Mouse (Mus musculus) embryonic facial prominence, embryonic 12.5 days (tissue): ENCODE data around the gene D10Wsu102e. TPM values are rescaled to one million over a fixed set of nuclear protein-coding genes. Genes with fewer than 3 reads are reported as not detected.
"Not testable (repeated sequence)": the region's sequence is repeated elsewhere in the genome, so short reads cannot be mapped to it uniquely, and the experiment has no call there.

Experiments
- ATAC-seq: fragments of 200-750 bp; cut with Nextera tagmentation; 2 replicates; pipeline ENCODE4 v1.8.0; 2017; ENCODE audit not compliant: insufficient number of reproducible peaks, insufficient read depth, low FRiP score, low TSS enrichment
- H3K27ac ChIP-seq: fragments of 300-500 bp; sonication (generic); 2 replicates; pipeline ENCODE4 v1.5.1; 2016; ENCODE audit warnings: mild to moderate bottlenecking
- H3K27me3 ChIP-seq: fragments of 300-500 bp; sonication (generic); 2 replicates; pipeline ENCODE4 v1.6.1; 2016; ENCODE audit warnings: mild to moderate bottlenecking, moderate library complexity
- H3K36me3 ChIP-seq: fragments of 300-500 bp; sonication (generic); 2 replicates; pipeline ENCODE4 v1.6.1; 2016; ENCODE audit warnings: mild to moderate bottlenecking
- H3K4me1 ChIP-seq: fragments of 300-500 bp; sonication (generic); 2 replicates; pipeline ENCODE4 v1.6.1; 2016
- H3K4me2 ChIP-seq: fragments of 300-500 bp; sonication (generic); replicated peaks from 2 replicates; pipeline ENCODE4 v1.6.1; 2016; ENCODE audit warnings: mild to moderate bottlenecking, moderate library complexity
- H3K4me3 ChIP-seq: fragments of 300-500 bp; sonication (generic); 2 replicates; pipeline ENCODE4 v1.5.1; 2016; ENCODE audit warnings: mild to moderate bottlenecking
- H3K9ac ChIP-seq: fragments of 300-500 bp; sonication (generic); 2 replicates; pipeline ENCODE4 v1.6.1; 2016; ENCODE audit warnings: mild to moderate bottlenecking, moderate library complexity
- H3K9me3 ChIP-seq: fragments of 300-500 bp; sonication (generic); 2 replicates; pipeline ENCODE4 v1.6.1; 2016; ENCODE audit warnings: mild to moderate bottlenecking, moderate library complexity
- WGBS: fragments of 180-500 bp; shearing (Covaris S2); methylation state at CpG from one replicate; pipeline ENCODE4 v1.1.7; 2016; 5-methylcytosine and 5-hydroxymethylcytosine counted together
- polyA plus RNA-seq: library from polyadenylated mRNA; unstranded; fragments of >200 nt; fragmentation: Nextera tagmentation; extraction: Ambion mirVana; gene quantifications from 2 replicates; pipeline ENCODE4 v1.2.1, GENCODE M21; 2016

Gene D10Wsu102e
- polyA plus RNA-seq, 1 experiment from 2014 or later: 0.96 TPM

DNA sequence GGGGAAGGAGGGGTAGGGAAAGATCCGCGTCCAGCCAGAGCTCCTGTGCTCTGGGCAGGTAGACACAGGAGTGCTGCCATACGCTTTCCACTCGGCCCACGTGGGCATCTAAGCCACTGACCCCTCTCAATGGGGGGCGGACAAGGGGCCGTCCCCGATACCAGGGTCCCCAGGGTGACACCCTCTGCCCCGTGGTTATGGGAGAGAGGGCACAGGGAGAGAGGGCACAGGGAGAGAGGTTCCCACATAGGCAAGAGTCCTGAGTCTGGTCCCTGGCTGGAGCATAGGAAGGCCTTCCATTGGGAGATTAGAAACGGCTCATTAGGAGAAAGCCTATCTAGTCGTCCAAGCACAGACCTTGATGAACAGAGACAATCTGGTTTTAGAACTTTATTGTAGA lies 45.7 kb downstream of the D10Wsu102e start:
- no peak overlapping the region for H3K4me2 ChIP-seq
- H3K4me1 ChIP-seq: no peaks in the 10 kb centered on the region
- WGBS: 94% methylated on average over 11 of the region's 11 CpGs
- ATAC-seq: no peak
- H3K4me3 ChIP-seq: no peak overlapping the region
- H3K36me3 ChIP-seq: 0 out of 2 replicates have a peak, but pooled peaks cover 8% of the 10 kb centered on the region
- H3K27ac ChIP-seq: no peak overlapping the region
- no peaks in the 10 kb centered on the region for H3K27me3 ChIP-seq
- H3K9me3 ChIP-seq: peaks cover 6% of the 10 kb centered on the region; the same call in 1 of the 2 replicates
- H3K9ac ChIP-seq: no peak overlapping the region

DNA sequence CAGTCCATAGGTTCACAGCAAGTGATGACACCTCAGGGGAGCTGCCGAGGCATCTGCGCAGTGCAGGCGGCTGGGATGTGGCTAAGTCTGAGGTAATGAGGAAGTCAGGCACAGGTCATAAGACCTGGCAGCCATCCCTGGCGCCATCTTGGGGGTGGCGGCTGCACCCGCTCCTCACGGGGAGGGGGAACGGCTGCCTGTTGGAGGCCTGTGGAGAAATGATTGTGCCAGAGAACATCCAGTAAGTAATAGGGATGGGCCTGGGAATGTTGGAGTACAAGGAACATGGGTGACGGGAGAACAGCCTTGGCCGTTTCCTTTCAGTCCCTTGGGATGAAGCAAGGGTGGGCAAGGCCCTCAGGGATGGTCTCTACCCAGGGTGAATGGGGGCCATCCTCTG lies 47.1 kb downstream of the D10Wsu102e start:
- no peak for ATAC-seq
- peaks cover 12% of the 10 kb centered on the region; the same call in 1 of the 2 replicates for H3K36me3 ChIP-seq
- 93% methylated on average over 10 of the region's 10 CpGs for whole genome bisulfite sequencing
- no peaks in the 10 kb centered on the region for H3K27me3 ChIP-seq
- H3K4me3 ChIP-seq: no peak overlapping the region
- peaks cover 6% of the 10 kb centered on the region; the same call in 1 of the 2 replicates for H3K9me3 ChIP-seq
- no peak overlapping the region for H3K27ac ChIP-seq
- H3K4me2 ChIP-seq: no peak overlapping the region
- H3K4me1 ChIP-seq: no peaks in the 10 kb centered on the region
- H3K9ac ChIP-seq: no peak overlapping the region

DNA sequence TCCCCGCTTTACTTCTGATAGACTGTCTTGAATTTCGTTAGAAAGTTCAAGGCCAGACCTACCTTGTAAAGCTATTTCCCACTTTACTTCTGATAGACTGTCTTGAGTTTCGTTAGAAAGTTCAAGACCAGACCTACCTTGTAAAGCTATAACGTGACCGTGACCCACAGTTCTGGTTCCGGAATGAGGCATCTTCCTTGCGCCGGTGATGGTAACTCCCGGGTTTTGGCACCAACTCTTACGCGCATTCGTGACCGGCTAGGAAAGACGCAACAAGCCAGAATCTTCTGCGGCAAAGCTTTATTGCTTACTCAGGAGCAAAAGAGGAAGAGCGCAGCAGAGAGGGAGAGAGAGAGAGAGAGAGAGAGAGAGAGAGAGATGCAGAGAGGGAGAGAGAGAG lies 58.4 kb downstream of the D10Wsu102e start:
- not testable (repeated sequence) for H3K4me2 ChIP-seq, H3K9me3 ChIP-seq, H3K36me3 ChIP-seq, H3K9ac ChIP-seq, ATAC-seq, H3K27me3 ChIP-seq, H3K4me1 ChIP-seq, H3K27ac ChIP-seq, H3K4me3 ChIP-seq
- WGBS: 96% methylated on average over 16 of the region's 16 CpGs

DNA sequence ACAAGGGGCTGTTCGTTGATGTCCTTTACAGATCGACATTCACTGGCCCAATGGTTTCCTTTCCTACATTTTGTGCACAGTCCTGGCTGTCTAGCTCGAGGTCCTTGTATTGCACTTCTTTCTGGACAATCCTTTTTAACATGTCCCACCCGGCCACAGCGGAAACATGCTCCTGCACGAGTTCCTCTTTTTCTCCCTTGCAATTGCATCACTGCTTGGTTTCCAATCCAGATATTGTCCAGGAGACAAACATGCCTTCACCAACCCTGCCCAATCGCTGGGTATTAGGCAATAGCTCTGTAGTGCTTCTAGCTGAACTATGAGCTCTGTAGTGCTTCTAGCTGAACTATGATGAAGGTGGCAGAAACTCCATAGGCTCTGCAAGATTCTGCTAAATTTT lies 88.6 kb downstream of the D10Wsu102e start:
- no peak overlapping the region for H3K27ac ChIP-seq
- H3K9ac ChIP-seq: no peak overlapping the region
- no peaks in the 10 kb centered on the region for H3K27me3 ChIP-seq
- WGBS: 89% methylated on average over 7 of the region's 7 CpGs
- no peaks in the 10 kb centered on the region for H3K36me3 ChIP-seq
- H3K4me3 ChIP-seq: no peak overlapping the region
- H3K4me2 ChIP-seq: no peak overlapping the region
- peaks cover 20% of the 10 kb centered on the region for H3K9me3 ChIP-seq
- no peaks in the 10 kb centered on the region for H3K4me1 ChIP-seq
- ATAC-seq: no peak

DNA sequence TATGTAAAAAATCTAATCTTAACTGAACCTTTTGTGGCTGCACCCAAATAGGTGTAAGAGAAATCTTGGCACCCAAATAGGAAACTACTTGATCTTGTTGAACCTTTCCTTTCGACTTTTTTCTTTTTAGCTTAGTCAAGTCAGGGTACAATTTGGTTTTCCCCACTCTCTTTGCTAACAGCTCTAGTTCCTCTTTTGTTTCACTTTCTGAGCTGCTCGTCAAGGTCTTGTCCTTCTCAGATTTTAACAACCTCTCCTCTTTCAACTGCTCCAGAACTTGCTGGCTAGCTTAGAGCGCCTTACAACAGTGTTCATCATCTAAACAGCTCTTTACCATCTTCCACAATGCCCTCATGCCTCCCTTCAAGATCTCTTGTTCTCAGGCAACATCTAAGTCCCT lies 97.5 kb downstream of the D10Wsu102e start:
- H3K4me3 ChIP-seq: no peak overlapping the region
- H3K27ac ChIP-seq: no peak overlapping the region
- WGBS: 95% methylated on average over 3 of the region's 3 CpGs
- H3K36me3 ChIP-seq: no peaks in the 10 kb centered on the region
- H3K4me1 ChIP-seq: no peaks in the 10 kb centered on the region
- no peak overlapping the region for H3K4me2 ChIP-seq
- H3K9ac ChIP-seq: no peak overlapping the region
- H3K9me3 ChIP-seq: peaks cover 21% of the 10 kb centered on the region
- no peak for ATAC-seq
- no peaks in the 10 kb centered on the region for H3K27me3 ChIP-seq

DNA sequence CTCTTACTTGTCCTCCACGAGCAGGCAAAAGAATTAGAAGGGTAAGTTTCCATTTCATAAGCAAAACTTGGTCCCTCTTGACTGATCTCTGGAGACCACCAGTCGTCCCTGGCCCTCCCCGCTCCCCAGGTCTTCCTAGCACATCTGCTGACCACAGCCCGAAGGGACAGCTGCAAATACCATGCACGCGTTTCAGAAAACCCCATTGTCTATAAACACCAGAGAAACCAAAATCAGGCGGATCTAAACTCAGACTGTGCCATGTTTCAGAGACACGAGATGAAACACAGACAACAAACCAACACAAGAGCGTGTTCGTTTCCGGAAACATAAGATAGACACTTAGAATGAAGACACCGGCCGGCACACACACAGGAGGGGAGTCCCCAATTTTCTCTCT lies 115.2 kb downstream of the D10Wsu102e start:
- Histone ChIP-seq H3K27ac (no peak overlapping the region), H3K27me3 (no peaks in the 10 kb centered on the region), H3K9ac (no peak overlapping the region), H3K9me3 (no peaks in the 10 kb centered on the region), H3K4me2 (no peak overlapping the region), H3K4me1 (no peaks in the 10 kb centered on the region), H3K36me3 (no peaks in the 10 kb centered on the region), H3K4me3 (no peak overlapping the region)
- 95% methylated on average over 13 of the region's 13 CpGs for WGBS
- no peak for ATAC-seq

DNA sequence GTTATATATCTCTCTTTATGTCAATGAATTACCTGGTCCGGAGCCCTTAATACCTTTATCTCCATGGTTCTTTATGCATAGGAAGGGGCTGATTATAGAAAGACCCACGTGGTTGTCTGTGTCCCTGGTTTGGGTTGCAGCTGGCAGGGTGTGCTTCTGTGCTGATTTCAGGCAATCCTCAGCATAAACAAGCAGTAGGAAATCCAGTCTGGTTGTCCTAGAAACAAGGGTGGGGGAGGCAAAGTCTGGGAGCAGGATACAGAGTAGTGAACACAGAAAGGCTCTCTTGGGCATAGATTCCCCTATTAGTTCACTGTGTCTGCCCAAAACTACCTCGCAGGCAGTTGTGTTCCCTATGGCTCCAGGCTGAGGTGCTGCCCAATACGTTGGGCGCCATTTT lies 117.3 kb downstream of the D10Wsu102e start:
- H3K9me3 ChIP-seq: no peaks in the 10 kb centered on the region
- WGBS: 86% methylated on average over 5 of the region's 5 CpGs
- no peak overlapping the region for H3K9ac ChIP-seq
- no peak overlapping the region for H3K4me2 ChIP-seq
- H3K4me3 ChIP-seq: no peak overlapping the region
- no peaks in the 10 kb centered on the region for H3K27me3 ChIP-seq
- no peak overlapping the region for H3K27ac ChIP-seq
- no peaks in the 10 kb centered on the region for H3K4me1 ChIP-seq
- ATAC-seq: no peak
- no peaks in the 10 kb centered on the region for H3K36me3 ChIP-seq

DNA sequence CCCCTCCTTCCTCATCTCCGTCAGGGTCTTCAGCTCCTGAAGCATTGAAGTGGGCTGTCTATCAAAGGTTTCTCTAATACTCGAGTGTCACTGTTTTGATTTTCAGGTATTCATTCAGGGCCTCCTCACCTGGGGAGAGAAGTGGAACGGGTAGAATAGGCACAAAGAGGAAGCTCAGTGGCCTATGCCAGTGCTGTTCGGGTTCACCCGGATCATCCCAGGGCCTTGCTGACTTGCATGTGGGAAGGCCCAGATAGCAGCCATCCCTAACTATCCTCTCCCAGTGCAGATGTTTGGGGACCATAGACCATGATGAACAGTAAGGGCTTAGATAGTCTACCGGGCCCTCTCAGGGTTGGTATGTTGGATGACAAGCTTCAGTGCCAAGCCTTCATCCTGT lies 130.5 kb downstream of the D10Wsu102e start:
- Histone ChIP-seq H3K9me3 (no peaks in the 10 kb centered on the region), H3K4me3 (no peak overlapping the region), H3K27me3 (no peaks in the 10 kb centered on the region), H3K4me2 (no peak overlapping the region), H3K9ac (no peak overlapping the region), H3K27ac (no peak overlapping the region), H3K4me1 (no peaks in the 10 kb centered on the region), H3K36me3 (no peaks in the 10 kb centered on the region)
- 87% methylated on average over 6 of the region's 6 CpGs for WGBS
- no peak for ATAC-seq

DNA sequence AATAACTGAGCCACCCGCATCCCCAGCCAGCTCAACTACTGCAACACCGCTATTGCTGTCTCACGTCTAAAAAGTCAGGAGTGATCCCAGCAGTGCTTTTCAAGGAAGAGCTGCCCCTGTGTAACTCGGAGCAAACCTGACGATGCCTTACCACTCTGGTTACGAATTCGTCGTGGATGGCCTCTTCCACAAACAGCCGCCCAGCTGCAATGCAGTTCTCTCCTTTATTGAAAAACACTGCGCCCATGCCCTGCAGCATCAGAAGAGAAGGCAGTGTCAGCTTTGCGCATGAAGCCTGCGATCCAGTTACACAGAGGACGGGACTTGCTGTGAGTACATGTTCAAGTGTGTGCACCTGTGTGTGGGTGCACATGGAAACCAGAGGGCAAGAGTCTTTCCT lies 137.3 kb downstream of the D10Wsu102e start:
- no peak overlapping the region for H3K4me3 ChIP-seq
- no peak overlapping the region for H3K9ac ChIP-seq
- H3K4me1 ChIP-seq: no peaks in the 10 kb centered on the region
- no peaks in the 10 kb centered on the region for H3K27me3 ChIP-seq
- no peak overlapping the region for H3K4me2 ChIP-seq
- H3K27ac ChIP-seq: no peak overlapping the region
- 83% methylated on average over 13 of the region's 13 CpGs for WGBS
- H3K36me3 ChIP-seq: no peaks in the 10 kb centered on the region
- H3K9me3 ChIP-seq: no peaks in the 10 kb centered on the region
- ATAC-seq: no peak

DNA sequence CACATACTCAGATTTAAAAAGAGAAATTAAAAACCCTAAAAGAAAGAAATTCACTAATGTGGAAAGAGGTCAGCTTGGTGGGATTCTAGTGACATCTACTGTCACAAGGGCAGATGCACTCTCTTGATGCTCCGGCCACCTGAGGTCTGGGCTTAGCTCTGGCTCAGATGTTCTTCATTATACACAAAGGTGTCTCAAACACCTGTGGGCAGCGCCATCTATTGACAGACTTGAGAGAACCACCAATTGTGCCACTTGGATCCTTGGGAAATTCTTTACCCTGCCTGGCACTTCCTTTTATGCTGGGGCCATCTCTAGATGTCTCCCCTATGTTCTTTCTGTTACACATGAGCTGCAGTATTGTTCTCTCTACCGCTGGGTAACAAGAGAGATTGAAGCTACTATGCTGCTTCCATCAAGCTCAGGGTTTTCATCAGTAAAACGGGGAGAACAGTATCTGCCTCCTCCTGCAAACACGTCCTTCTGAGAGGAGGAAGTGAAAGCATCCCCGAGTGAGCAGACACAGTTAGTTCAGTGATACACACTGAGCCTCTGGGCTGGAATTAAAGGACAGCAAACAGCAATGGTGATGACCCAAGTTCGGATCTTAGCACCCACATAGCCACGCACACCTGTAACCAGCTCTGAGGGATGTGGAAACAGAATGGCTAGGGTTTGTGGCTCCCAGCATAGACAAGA lies 149.1 kb downstream of the D10Wsu102e start:
- no peak overlapping the region for H3K27ac ChIP-seq
- H3K9ac ChIP-seq: no peak overlapping the region
- no peak overlapping the region for H3K4me3 ChIP-seq
- H3K36me3 ChIP-seq: no peaks in the 10 kb centered on the region
- H3K9me3 ChIP-seq: no peaks in the 10 kb centered on the region
- WGBS: 59% methylated on average over 8 of the region's 8 CpGs
- no peaks in the 10 kb centered on the region for H3K4me1 ChIP-seq
- no peak overlapping the region for H3K4me2 ChIP-seq
- no peaks in the 10 kb centered on the region for H3K27me3 ChIP-seq
- ATAC-seq: no peak

DNA sequence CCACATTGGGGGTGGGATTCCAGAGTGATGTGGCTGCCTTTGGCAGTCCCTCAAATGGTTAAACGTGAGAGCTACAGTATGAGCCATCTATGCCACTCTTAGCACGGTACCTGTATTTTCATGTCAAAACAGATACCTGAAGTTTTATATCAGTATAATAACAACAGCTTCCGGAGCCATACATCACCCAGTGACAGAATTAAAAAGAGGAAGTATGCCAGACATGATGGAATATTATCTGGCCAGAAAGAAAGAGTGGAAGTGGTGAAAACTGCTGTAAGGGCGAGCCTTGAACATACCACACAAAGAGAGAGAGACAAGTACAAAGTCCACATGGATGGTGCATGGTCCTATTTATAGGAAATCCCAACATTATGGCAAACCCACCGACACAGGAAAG lies 151.3 kb downstream of the D10Wsu102e start:
- no peaks in the 10 kb centered on the region for H3K36me3 ChIP-seq
- H3K4me1 ChIP-seq: no peaks in the 10 kb centered on the region
- no peak overlapping the region for H3K9ac ChIP-seq
- no peak overlapping the region for H3K4me3 ChIP-seq
- H3K4me2 ChIP-seq: no peak overlapping the region
- H3K9me3 ChIP-seq: no peaks in the 10 kb centered on the region
- no peak for ATAC-seq
- H3K27ac ChIP-seq: no peak overlapping the region
- WGBS: 80% methylated on average over 5 of the region's 5 CpGs
- no peaks in the 10 kb centered on the region for H3K27me3 ChIP-seq

DNA sequence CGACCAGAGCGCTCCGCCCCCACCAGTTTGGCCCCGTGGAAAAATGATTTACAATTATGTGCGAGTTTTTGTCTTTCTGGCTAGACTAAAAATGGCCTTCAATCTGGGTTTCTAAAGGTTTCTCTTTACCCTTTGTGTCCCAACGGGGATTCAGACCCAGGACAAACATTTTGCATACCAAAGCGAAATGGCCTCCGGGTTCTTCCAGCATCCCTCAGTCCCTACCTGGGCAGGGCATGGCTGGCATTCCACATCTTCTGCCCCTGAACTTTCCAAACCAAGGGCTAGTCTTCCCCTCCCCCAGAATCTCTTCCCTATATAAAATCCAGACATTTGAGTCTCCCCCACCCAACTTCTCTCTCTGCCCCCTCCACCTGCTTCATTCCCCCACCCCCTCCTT lies 153.7 kb downstream of the D10Wsu102e start:
- no peak overlapping the region for H3K4me3 ChIP-seq
- no peak overlapping the region for H3K9ac ChIP-seq
- H3K27me3 ChIP-seq: no peaks in the 10 kb centered on the region
- H3K27ac ChIP-seq: no peak overlapping the region
- H3K36me3 ChIP-seq: no peaks in the 10 kb centered on the region
- H3K4me1 ChIP-seq: no peaks in the 10 kb centered on the region
- H3K9me3 ChIP-seq: no peaks in the 10 kb centered on the region
- WGBS: 77% methylated on average over 8 of the region's 8 CpGs
- ATAC-seq: no peak
- H3K4me2 ChIP-seq: no peak overlapping the region
